Mouse (Mus musculus): Measurements from ENCODE around the gene Filip1l.

DNA sequence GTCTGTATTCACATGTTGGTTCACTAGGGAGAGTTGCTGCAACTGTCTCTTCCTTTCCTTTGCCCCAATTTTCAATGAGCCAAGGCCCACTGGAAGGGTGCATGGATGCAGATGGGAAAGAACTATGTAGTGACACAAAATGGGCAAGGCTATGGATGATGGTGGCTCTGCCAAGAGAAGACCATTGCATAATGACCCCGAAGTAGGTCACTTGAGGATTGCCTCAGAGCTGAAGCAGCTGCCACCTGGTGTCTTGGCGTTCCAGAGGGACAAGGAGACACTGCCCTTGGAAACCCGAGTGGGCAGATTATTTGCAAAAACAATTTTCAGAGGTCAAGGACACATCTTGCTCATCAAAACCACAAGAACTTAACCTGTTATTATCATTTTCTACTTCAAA is 3.9 kb upstream of the Filip1l start:
- TF ChIP-seq CTCF (IDR thresholded peaks at IDR 0.05; ENCODE audit: low read depth, low read length) (no peak), POLR2A (IDR thresholded peaks at IDR 0.05; ENCODE audit: borderline replicate concordance, low read depth, low read length) (no peak)
